Mouse (Mus musculus) hindbrain, embryonic 15.5 days (tissue): ENCODE measurements at regions not wholly inside any gene's neighbourhood (a gene's known extent, or its start where the extent isn't known, plus 50 kb on each side); places are given as distances from the start of the nearest gene placed in this dataset.

Experiments
- ATAC-seq: fragments of 200-750 bp; cut with Nextera tagmentation; 2 replicates; pipeline ENCODE4 v1.8.0; 2017; ENCODE audit warnings: low read depth, moderate number of reproducible peaks, moderate TSS enrichment; ENCODE audit not compliant: low FRiP score
- H3K27ac ChIP-seq: fragments of 300-500 bp; sonication (generic); replicated peaks from 2 replicates; pipeline ENCODE4 v1.5.1; 2015; ENCODE audit warnings: mild to moderate bottlenecking, inconsistent platforms
- H3K27me3 ChIP-seq: fragments of 300-500 bp; sonication (generic); 2 replicates; pipeline ENCODE4 v1.6.1; 2015; ENCODE audit warnings: control low read depth, inconsistent platforms
- H3K36me3 ChIP-seq: fragments of 300-500 bp; sonication (generic); 2 replicates; pipeline ENCODE4 v1.6.1; 2015; ENCODE audit warnings: control low read depth, inconsistent platforms
- H3K4me1 ChIP-seq: fragments of 300-500 bp; sonication (generic); replicated peaks from 2 replicates; pipeline ENCODE4 v1.6.1; 2015; ENCODE audit warnings: control low read depth, inconsistent platforms
- H3K4me2 ChIP-seq: fragments of 300-500 bp; sonication (generic); 2 replicates; pipeline ENCODE4 v1.6.1; 2015; ENCODE audit warnings: moderate library complexity, mild to moderate bottlenecking, inconsistent platforms
- H3K4me3 ChIP-seq: fragments of 300-500 bp; sonication (generic); 2 replicates; pipeline ENCODE4 v1.5.1; 2015; ENCODE audit warnings: mild to moderate bottlenecking, inconsistent platforms
- H3K9ac ChIP-seq: fragments of 300-500 bp; sonication (generic); 2 replicates; pipeline ENCODE4 v1.6.1; 2015; ENCODE audit warnings: inconsistent platforms
- H3K9me3 ChIP-seq: fragments of 300-500 bp; sonication (generic); 2 replicates; pipeline ENCODE4 v1.6.1; 2016; ENCODE audit warnings: control low read depth, inconsistent platforms
- WGBS: fragments of 180-500 bp; shearing (Covaris S2); methylation state at CpG from one replicate; pipeline ENCODE4 v1.1.7; 2015; 5-methylcytosine and 5-hydroxymethylcytosine counted together

DNA sequence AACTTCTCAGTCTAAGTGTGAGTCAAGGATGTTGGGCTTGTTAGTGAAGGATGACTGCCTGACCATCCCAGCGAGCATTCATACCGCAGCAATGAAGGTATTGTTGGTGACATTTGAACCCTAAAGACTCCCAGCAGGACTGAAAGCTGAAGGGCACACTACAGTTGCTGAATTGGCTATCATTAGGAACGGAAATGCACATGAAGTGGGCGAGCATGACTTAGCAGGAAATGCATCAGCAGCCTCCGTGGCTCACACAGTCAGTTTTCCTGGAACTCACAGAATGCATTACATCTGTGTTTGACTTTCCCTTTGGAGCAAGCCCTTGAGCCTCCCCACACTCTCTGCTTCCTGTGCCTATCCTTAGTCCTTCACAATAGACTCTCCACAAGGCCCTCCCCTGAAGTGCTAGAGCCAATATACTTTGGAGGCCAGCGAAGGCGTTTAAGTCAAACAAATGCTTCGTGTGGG lies 63.9 kb downstream of the Tmco5 start:
- no peak for ATAC-seq
- no peak overlapping the region for H3K27ac ChIP-seq
- 57% methylated on average over 8 of the region's 8 CpGs for WGBS
- H3K36me3 ChIP-seq = no peaks in the 10 kb centered on the region
- H3K9me3 ChIP-seq = no peaks in the 10 kb centered on the region
- H3K9ac ChIP-seq = no peak overlapping the region
- no peak overlapping the region for H3K4me3 ChIP-seq
- H3K4me2 ChIP-seq = no peak overlapping the region
- no peaks in the 10 kb centered on the region for H3K27me3 ChIP-seq
- H3K4me1 ChIP-seq = no peaks in the 10 kb centered on the region

DNA sequence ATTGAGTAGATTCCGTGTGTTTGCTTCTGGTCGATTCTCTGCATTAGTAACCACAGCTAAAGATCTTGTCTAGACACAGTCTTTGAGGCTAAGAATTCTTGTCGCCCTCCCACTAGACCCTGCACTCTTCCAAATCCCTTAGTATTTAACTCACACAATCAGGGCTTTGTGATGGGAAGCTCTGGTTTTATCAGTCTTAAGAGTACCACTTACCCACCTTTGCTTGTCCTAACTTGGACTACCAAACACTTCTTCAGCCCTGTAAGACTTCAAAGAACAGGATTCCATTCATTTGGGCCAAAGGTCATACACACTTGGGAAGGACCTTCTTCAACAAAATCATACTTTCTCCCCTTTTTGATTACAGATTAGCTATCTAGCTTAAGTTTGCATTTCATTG lies 70.0 kb downstream of the Tmco5 start:
- Histone ChIP-seq H3K27ac (no peak overlapping the region), H3K4me2 (no peak overlapping the region), H3K4me3 (no peak overlapping the region), H3K36me3 (no peaks in the 10 kb centered on the region), H3K9ac (no peak overlapping the region), H3K27me3 (no peaks in the 10 kb centered on the region), H3K4me1 (no peaks in the 10 kb centered on the region), H3K9me3 (no peaks in the 10 kb centered on the region)
- WGBS = 87% methylated on average over 3 of the region's 3 CpGs
- no peak for ATAC-seq

DNA sequence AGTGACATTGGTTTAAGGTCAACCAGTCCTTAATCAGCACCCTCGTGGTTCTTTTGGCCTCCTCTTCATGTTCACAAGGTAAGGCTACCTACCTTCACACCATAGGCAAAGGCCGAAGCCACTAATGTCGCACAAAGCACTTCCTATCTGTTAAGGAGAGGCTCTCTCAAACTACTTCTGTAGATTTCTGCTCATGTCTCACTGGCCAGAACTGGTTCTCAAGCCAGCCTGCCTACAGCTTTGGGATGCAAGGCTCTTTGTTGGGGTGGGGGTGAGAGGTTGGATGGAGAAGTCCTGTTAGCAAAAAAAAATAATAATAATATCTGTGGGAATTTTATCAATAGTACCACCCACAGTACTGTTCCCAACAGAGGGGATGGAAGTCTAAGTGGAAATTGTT lies 71.2 kb downstream of the Tmco5 start:
- WGBS = 86% methylated on average over 3 of the region's 3 CpGs

DNA sequence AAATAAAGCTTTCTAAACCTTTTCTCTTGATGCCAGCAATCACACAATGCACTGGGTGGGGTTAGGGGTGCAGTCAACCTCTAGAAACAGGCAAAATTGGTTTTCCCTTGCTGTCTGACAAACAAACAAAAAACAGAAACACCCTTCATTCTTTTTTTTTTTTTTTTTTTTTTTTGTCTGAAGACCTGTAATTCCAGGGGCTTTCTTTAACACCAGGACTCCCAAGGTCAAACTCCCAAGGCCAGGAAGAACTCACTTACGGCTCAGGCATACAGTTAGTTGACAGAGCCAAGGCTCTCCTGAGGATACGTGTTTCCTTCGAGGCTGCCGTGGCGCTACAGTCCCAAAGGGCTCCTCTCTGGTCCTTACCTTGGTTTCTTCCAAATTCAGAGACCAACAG lies 71.7 kb downstream of the Tmco5 start:
- H3K27me3 ChIP-seq = no peaks in the 10 kb centered on the region
- H3K36me3 ChIP-seq = no peaks in the 10 kb centered on the region
- H3K27ac ChIP-seq = no peak overlapping the region
- H3K4me3 ChIP-seq = no peak overlapping the region
- H3K9ac ChIP-seq = no peak overlapping the region
- no peaks in the 10 kb centered on the region for H3K9me3 ChIP-seq
- no peak overlapping the region for H3K4me2 ChIP-seq
- 91% methylated on average over 5 of the region's 5 CpGs for WGBS
- no peaks in the 10 kb centered on the region for H3K4me1 ChIP-seq
- ATAC-seq = no peak

More for the DNA sequence above, 71.2 kb downstream of the Tmco5 start:
- Histone ChIP-seq H3K4me3 (no peak overlapping the region), H3K27me3 (no peaks in the 10 kb centered on the region), H3K27ac (no peak overlapping the region), H3K4me1 (no peaks in the 10 kb centered on the region), H3K36me3 (no peaks in the 10 kb centered on the region), H3K9ac (no peak overlapping the region), H3K9me3 (no peaks in the 10 kb centered on the region), H3K4me2 (no peak overlapping the region)
- no peak for ATAC-seq

DNA sequence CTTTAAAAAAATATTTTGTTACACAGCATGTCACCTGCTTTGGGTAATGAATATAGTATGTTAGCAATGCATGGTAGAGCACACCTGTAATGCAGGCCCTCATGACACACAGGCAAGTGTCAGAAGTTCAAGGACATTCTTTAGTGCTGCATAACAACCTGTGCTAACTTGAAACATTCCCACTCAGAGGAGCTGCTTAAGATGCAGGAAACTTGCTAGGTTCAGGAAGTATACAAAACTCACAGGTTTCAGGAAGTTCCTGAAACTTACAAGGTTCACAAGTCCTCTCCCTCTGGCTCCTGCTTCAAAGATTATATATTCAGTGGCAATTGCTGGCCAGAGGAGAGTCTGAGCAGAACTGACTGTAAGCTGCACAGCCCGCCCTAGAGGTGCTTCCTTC lies 73.0 kb downstream of the Tmco5 start:
- Histone ChIP-seq H3K4me1 (no peaks in the 10 kb centered on the region), H3K9me3 (no peaks in the 10 kb centered on the region), H3K27me3 (no peaks in the 10 kb centered on the region), H3K27ac (no peak overlapping the region), H3K4me2 (no peak overlapping the region), H3K9ac (no peak overlapping the region), H3K36me3 (no peaks in the 10 kb centered on the region), H3K4me3 (no peak overlapping the region)
- WGBS = 91% methylated on average over 1 of the region's 1 CpGs
- ATAC-seq = no peak

DNA sequence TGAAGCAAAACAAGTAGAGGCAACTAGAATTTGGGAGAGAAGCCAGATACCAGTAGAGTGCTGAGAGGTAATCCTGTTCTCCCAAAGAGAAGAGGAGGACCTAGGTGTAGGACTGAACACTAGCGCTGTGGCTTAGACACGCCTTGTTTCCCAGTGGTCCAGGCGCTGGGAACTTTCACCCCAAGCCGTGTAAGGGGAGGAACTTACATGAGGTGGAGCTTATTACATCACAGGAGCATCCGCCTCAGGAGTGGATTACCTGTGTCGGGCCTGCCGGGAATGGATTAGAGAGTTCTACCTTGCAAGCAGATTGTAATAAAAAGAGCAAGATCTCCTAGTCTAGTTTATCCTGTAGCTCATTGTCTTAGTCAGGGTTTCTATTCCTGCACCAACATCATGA lies 75.8 kb downstream of the Tmco5 start:
- H3K9me3 ChIP-seq = no peaks in the 10 kb centered on the region
- no peak for ATAC-seq
- no peaks in the 10 kb centered on the region for H3K36me3 ChIP-seq
- 94% methylated on average over 7 of the region's 7 CpGs for WGBS
- no peak overlapping the region for H3K4me3 ChIP-seq
- no peak overlapping the region for H3K9ac ChIP-seq
- H3K27me3 ChIP-seq = no peaks in the 10 kb centered on the region
- no peak overlapping the region for H3K27ac ChIP-seq
- no peaks in the 10 kb centered on the region for H3K4me1 ChIP-seq
- H3K4me2 ChIP-seq = no peak overlapping the region

DNA sequence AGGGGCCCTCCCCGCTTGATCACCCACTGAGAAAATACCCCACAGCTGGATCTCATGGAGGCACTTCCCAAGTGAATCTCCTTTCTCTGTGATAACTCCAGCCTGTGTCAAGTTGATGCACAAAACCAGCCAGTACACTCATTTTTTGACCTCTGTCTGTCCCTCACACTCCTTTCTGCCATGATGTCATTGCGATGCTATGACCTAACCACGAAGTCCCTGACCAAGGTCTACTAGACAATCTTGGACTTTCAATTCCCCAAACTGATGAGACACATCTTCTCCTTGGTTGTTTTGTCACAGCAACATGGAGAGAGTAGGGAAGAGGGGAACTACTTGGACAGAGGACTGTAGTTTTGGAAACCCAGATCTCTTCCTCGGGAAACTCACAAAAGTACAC lies 76.4 kb downstream of the Tmco5 start:
- Histone ChIP-seq H3K4me1 (no peaks in the 10 kb centered on the region), H3K36me3 (no peaks in the 10 kb centered on the region), H3K27me3 (no peaks in the 10 kb centered on the region), H3K9me3 (no peaks in the 10 kb centered on the region), H3K9ac (no peak overlapping the region), H3K4me3 (no peak overlapping the region), H3K4me2 (no peak overlapping the region), H3K27ac (no peak overlapping the region)
- 92% methylated on average over 4 of the region's 4 CpGs for WGBS
- ATAC-seq = no peak

DNA sequence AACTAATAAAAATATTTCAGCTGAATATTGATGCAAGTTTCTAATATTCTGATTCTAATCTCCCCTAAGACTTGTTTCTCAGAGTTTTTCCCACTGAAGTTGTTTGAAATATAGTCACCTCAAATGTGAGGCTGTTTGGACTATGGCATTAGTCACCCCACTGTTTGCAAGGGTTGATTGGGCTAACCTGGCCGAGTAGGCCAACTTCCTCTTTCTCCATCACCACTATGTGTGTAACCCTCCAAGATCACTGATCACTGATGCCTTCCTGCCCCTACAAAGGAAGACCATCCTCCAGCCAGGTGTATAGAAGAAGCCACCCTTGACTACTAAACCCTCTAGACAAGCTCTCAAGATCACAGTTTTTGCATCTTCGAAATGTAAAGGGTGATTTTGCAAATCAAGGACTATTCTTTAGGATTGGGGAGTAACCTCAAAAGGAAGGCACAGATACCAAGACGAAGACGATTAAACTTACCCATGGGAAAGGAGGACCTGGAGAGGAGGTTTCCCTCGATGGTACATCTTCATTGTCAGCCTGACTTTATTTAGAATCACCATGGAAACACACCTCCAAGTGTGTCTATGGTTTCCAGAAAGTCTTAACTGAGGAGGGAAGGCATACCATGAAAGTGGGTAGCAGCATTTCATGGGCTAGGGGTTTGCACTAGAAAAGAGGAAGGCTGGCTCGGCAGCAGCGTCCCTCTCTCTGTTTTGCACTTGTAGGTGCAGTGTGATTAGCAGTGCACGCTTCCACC lies 84.8 kb downstream of the Tmco5 start:
- 80% methylated on average over 8 of the region's 8 CpGs for WGBS
- no peaks in the 10 kb centered on the region for H3K36me3 ChIP-seq
- no peak overlapping the region for H3K4me2 ChIP-seq
- H3K4me1 ChIP-seq = no peaks in the 10 kb centered on the region
- no peaks in the 10 kb centered on the region for H3K27me3 ChIP-seq
- no peak for ATAC-seq
- no peaks in the 10 kb centered on the region for H3K9me3 ChIP-seq
- no peak overlapping the region for H3K4me3 ChIP-seq
- no peak overlapping the region for H3K27ac ChIP-seq
- H3K9ac ChIP-seq = no peak overlapping the region

DNA sequence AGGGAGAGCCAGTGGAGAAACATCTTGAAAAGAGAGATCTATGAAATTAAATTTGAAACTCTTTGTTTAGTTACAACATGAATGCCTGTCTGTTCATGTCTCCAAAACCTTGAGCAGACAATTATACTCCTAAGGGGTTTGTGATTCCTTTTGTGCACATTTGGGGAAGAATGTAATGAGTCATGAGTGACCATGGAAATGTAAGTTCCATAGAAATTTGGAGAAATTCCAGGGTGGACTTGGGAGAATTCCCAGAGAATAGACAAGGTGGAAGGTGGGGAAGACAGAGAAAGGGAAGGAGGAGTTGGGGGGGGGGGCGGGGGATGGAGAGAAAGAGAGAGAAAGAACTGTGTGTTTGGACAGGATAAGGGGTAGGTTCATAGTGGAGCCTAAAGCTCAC lies 87.8 kb downstream of the Tmco5 start:
- Histone ChIP-seq H3K9ac (no peak overlapping the region), H3K27ac (no peak overlapping the region), H3K4me2 (no peak overlapping the region), H3K36me3 (no peaks in the 10 kb centered on the region), H3K4me3 (no peak overlapping the region), H3K4me1 (no peaks in the 10 kb centered on the region), H3K27me3 (no peaks in the 10 kb centered on the region), H3K9me3 (no peaks in the 10 kb centered on the region)
- ATAC-seq = no peak
- WGBS = 67% methylated on average over 1 of the region's 1 CpGs

DNA sequence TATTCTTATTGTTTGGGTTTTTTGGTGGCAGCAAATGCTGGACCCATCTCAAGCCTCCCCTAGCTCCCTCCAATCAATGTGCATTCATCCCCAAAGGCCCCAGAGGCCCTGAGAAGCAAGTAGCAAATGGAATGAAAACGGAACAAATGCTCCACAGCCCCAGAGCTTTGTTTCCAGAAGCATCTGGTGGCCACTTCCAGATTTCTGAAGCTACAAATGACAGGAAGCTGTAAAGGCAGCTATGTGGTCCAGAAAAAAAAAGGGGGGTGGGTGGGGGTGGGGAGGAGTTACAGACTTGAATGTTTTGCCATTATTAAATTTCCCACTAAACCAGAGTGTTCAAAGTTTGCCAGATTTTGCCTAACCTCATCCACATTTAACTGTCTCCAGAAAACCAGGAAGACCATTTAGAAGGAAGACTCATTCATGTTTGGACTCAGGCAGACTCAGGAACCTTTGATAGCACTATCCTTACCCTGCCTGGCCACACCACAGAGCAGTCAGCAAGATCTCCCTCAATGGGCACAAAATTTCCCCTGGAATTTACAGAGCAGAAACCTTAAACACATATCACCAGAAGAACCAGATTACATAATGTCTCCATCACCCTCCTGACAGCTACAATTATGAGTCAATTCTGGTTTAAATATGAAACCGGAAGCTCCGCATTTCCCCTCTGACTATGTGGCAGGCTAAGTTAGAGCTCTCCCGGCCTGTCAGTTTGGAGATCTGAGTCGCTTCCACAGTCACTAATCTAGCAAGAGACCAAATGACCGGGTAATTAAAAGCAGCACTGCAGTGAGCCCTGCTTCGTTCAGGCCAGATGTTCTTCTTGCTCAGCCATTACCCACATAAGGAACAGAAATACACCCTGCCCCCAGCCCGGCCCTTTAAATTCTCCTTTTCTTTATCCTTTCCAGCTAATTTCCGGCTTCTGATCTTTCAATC lies 93.4 kb downstream of the Tmco5 start:
- Histone ChIP-seq H3K4me3 (peak overlapping the region; percentile 3; the same call in 1 of the 2 replicates), H3K27me3 (no peaks in the 10 kb centered on the region), H3K9ac (no peak overlapping the region), H3K27ac (peak overlapping the region; percentile 65), H3K4me1 (peaks cover 39% of the 10 kb centered on the region), H3K9me3 (no peaks in the 10 kb centered on the region), H3K4me2 (peak overlapping the region; percentile 45), H3K36me3 (no peaks in the 10 kb centered on the region)
- ATAC-seq = no peak
- 9% methylated on average over 9 of the region's 9 CpGs for WGBS

DNA sequence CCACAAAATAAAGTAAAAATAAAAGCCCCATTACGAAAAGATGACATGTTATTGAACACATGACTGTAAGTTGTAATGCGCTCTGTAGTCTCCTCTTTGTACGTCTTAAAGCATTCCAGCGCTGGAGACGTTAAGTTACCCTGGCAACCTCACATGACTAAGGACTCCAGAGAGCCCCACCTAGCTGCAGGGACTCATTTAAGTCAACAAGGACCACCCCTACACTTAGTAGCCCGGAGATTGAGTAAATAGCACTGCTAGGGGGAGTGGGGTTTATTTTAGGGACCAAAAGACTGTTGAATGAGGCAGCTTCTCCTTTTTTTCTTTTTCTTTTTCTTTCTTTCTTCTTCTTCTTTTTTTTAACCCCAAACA lies 94.1 kb downstream of the Tmco5 start:
- Histone ChIP-seq H3K9ac (no peak overlapping the region), H3K4me1 (peaks cover 43% of the 10 kb centered on the region), H3K27me3 (no peaks in the 10 kb centered on the region), H3K4me3 (peak overlapping the region; percentile 3; the same call in 1 of the 2 replicates), H3K4me2 (peak overlapping the region; percentile 45), H3K9me3 (no peaks in the 10 kb centered on the region), H3K27ac (peak overlapping the region; percentile 65), H3K36me3 (no peaks in the 10 kb centered on the region)
- 2% methylated on average over 6 of the region's 6 CpGs for WGBS
- no peak for ATAC-seq

DNA sequence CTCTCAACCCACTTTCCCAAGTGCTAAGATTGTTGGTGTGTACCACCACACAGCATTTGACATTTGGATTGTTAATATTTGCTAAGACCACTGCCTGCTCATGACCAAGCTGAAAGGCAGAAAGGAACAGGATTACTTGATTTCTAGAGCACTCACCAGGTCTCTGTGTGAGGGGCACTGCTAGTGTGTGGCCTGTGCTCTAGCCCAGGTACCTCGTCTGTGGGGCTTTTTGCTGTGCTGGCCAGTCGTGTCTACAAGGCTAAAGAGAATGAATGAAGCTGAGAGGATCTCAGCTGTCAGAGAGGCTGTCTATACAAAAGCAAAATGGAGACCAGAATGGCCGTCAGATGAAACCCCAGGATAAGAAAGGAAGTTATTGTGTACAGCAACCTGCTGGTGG lies 95.0 kb downstream of the Tmco5 start:
- no peaks in the 10 kb centered on the region for H3K27me3 ChIP-seq
- H3K27ac ChIP-seq = no peak overlapping the region
- no peak overlapping the region for H3K9ac ChIP-seq
- no peak for ATAC-seq
- no peaks in the 10 kb centered on the region for H3K36me3 ChIP-seq
- no peaks in the 10 kb centered on the region for H3K9me3 ChIP-seq
- peaks cover 46% of the 10 kb centered on the region for H3K4me1 ChIP-seq
- 29% methylated on average over 3 of the region's 3 CpGs for WGBS
- no peak overlapping the region for H3K4me3 ChIP-seq
- no peak overlapping the region for H3K4me2 ChIP-seq
